Mouse (Mus musculus) cerebellum, postnatal 10 days (tissue): ENCODE data around the gene Spata46.

Experiments used
- DNase-seq, 2 experiments: peaks; one replicate each; pipeline ENCODE4 v3.0.0; 2021; ENCODE audit warnings: mixed read lengths in 2 of 2

The Spata46 gene

DNA sequence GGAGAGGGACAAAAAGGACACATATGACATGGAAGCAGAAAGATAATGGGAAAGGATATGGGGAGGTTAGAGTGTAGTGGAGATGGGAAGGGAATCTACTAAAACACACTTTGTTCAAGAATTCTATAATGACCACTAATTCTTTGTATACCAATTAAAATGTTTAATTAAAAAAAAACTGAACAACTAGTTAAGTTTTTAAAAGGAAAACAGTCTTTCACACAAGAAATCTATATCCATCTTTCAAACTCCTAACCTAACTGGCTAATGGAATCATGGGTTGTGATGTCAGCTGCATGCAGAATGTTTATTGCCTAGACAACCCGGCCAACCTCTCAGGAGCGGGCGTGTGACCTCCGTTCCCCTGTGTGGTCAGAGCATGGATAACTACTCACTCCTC is at the start of gene Spata46:
Gene Spata46, plus strand, starts transcription at position 301 of the 400 bp plus-strand sequence.
- DNase-seq = no peak

DNA sequence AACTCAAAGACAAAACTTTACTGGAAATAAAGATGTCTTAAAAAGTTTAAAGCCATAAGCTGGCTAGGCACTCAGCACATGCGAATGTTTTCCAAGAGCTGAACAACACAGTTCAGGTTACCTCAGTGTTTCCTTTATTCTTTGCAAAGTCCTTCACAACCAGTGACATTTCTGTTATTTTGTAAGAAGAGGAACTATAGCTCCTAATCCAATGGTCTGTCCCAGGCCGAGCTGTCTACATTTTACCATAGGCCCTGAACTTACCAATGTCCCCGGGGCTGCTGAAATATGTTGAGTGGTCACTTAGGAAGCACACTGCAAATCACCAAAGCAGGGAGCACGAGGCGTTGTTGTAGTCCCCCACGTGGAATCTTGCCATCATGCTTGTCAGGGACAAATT is 38.3 kb upstream of the Spata46 start:
- no peak for DNase-seq

- no peak for DNase-seq
Observed at GRCm38 (mm10) chr1:170270696-170271095, 37.9 kb upstream of the Spata46 start.

DNA sequence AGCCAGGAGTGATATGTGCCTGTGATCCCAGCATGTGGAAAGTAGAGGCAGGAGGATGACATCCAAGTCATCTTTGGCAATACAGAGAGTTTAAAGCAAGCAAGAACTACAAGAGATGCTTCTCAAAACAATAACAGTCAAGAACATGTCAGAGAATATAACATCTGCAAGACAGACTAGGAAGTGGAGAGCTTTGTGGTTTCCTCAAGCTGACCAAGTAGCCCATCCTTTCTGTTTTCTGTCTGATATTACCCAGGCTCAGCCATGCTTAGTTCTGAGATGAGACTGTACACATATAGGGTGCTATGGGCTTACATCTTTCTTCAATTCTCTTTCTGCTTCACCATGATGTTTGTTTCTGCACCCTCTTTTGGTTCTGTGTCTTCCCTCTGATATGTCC is 35.4 kb upstream of the Spata46 start:
- no peak for DNase-seq

DNA sequence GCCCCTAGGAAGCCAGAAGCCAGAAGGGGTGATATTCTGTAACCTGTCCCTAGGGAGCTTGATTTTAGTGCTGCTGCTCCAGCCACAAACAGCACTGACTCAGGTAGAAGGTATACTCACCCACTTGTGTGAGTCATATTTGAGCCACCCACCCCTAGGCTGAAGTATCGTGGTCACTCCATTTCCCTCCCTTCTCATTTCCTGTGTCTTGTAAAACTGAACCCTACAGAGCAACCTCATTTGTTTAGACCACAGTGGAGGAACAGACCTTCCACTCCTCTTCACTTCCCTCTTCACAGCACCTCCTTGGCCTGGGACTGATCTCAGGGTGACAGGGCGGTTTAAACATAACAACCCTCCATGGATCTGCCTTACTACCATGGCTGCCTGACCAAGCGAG is 31.6 kb upstream of the Spata46 start, which contains the start of gene Sh2d1b1:
Gene Sh2d1b1, plus strand, starts transcription at position 305 of the 400 bp plus-strand sequence.
- DNase-seq = no peak

GRCm38 (mm10) chr1:170282415-170283129 is 26.0 kb upstream of the Spata46 start:
- DNase-seq = no peak

DNA sequence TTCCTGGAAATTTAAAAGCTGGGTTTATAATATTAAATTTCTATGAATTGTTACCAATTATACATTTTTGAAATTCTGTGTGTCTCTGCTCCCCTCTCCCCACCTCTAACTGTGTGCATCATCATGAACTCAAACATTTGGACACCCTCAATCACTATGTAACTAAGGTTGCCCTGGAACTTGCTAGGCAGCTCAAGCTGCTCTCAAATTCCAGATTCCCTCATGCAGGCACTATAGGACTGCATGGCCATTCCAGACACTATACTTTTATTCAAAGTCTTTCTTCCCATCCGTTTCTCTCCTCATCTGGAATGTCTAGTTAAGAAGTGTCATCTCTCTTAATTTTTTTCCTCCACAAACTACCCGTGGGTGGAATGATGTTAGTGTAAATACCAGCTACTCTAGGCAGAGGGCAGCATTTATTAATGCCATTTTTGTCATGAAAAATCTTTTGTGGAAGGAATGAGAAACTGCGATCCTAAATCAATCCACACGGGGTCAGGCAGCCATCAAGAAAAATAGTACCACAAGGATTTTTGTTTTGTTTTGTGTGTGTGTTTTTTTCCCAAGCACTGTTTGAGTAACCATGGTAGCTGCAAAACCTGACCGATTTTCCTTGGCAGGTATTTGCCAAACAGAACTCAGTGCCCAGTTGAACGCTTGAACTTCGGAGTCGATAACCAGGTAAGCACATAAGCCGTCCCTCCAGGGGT is 16.2 kb upstream of the Spata46 start:
- DNase-seq = peak; percentile 76 to 83

GRCm38 (mm10) chr1:170293257-170293656 is 15.3 kb upstream of the Spata46 start:
- DNase-seq = peak in 1 of 2 experiments; percentile 12

DNA sequence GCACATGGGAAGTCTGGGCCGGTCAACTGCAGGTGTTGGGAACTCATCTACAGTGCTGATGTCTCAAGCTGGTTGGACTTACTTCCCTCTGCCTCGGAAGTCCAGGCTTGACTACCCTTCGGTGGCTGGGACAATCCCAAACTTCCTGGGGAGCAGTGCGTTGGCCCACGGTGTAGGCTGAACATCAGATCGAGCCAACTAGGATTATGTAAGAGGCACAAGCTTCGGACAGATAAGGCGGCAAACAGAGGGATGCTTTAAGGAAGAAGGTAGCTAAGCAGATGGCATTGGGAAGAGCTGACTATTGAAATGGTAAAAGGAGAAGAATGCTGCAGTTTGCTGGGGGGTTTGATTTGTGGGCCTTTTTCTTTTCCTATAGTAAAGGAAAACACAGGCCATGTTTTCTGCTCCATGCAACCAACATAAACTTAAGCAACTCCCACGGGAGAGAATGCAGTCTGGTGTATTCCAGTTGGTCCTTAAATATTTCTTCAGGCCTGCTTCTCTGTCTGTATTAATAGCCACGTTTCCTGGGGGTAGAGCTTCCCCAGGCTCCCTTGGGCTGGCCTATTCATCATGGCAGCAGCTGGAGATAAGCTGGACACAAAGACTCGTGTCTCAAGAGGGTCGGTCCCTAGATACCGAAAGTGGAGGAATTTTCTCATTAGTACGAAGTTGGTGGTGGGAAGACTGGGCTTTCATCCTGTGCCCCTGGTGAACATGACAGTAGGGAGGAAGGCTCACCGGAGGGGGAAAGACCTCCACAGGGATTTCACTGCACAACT is 13.6 kb upstream of the Spata46 start:
- DNase-seq = no peak

DNA sequence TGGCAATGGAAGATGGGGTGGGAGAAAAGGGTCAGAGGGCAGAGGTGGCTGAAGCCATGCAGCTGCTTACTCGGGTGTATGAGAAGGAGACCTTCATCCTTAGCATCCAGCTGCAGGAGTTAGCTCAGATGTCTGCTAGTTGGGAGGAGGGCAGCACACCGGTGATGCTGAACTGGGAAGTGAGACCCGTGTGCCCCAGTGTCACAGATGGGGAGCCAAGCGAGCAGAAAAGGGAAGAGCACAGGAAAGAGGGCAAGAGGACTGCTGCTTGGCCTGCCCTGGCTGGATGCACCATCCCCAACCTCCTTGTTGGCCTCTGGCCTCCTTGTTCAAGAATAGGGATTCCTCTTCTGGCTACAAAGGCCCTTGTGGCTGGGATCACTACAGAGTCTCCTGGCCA is 9.1 kb upstream of the Spata46 start:
- no peak for DNase-seq

DNA sequence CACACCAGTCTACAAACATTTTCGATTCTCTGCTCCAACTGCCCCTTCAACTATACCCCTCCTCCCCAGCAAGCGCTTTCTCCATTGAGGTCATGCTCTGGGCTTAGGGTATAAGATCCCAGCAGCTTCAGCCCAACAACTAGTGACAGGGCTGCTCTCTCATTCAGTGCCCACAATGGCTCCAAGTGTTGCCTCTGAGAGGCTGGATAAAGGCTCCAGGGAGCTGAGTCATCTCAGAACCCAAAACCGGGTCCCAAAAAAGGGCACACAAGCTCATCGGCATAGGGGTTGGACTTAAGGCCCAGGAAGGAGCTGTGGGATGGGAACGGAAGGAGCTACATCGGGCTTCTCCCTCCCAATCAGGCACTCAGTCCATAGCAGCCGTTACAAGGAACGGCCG is 6.9 kb upstream of the Spata46 start:
- DNase-seq = no peak

GRCm38 (mm10) chr1:170302456-170302855 is 6.1 kb upstream of the Spata46 start:
- DNase-seq = no peak

GRCm38 (mm10) chr1:170303103-170303502 is 5.5 kb upstream of the Spata46 start:
- no peak for DNase-seq

GRCm38 (mm10) chr1:170305002-170305401 is 3.6 kb upstream of the Spata46 start:
- DNase-seq = no peak

GRCm38 (mm10) chr1:170306232-170306631 is 2.4 kb upstream of the Spata46 start, which contains the start of gene Gm7694:
TSS of gene Gm7694 (minus strand) at chr1:170306332.
- DNase-seq = no peak

DNA sequence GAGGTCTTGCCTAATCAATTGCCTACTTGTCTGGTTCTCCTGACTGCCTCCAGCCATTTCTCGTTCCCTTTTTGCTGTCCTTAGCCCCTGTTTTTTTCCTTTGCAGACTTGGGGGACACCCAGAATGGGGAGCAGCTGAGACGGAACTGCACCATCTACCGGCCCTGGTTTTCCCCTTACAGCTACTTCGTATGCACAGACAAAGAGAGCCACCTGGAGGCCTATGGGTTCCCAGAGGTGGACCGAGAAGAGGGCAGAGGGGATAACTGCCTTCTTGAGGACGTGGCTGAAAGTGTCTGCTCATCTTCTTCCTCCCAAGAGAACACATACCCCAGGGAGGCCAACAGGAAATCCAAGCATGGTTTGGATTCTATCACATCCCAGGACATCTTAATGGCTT is 2.8 kb downstream of the Spata46 start:
- no peak for DNase-seq

GRCm38 (mm10) chr1:170322046-170322445 is 13.4 kb downstream of the Spata46 start:
- no peak for DNase-seq

DNA sequence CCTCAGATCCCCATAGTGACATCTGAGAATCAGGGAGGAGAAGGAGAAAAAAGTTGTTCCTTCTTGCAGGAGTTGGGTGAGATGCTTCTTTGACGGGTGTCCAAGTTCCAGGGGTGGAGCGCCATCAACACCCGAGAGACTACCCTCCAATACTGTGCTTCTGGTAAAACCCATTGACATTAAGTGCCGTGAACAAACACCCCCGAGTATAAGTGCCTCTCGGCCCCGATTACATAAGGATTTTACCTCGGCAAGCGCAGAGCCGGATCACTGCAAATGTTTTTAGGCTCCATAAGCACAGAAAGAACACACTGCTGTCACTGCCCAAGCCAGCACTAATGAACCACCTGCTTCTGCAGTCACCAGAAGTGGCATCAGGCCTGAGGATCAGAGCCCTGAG is 14.4 kb downstream of the Spata46 start:
- DNase-seq = no peak

DNA sequence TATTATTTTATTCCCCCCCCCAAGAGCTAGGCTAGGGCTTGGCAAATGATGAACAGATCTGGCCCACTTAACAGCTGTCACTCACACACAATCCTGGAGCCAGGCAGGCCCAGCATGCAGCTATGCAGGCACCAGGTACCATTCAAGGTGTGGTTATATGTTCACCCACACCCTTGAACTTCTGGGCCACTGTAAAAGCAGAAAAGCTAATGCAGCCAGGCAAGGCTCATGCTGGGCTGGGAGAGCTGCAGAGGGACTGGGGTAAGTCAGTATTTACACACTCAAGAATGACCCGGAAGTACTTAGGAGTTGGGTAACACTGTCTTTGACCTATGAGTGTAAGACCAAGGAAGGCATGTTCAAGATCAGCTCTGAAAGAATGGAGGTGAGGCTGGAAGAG is 15.7 kb downstream of the Spata46 start:
- no peak for DNase-seq

- no peak for DNase-seq
Observed at GRCm38 (mm10) chr1:170325277-170325676, 16.7 kb downstream of the Spata46 start.

DNA sequence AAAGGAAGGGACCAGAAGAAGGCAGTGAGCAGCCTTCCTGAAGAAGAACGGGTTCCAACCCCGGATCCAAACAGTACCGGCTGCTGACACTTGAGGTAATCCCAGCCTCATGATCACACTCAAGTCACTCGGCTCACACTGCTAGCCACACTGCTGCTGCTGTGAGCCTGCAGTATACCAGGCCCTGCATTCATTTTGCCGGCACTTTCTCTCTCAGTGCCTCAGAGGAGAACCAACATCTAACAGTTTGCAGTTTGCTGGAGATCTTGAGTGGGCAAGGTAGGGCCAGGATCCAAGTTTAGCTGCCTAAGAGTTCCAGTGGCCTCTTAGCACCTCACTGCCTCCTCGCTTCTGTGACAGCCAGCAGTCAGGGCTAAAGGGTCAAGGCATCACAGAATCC is 23.3 kb downstream of the Spata46 start:
- DNase-seq = no peak

- no peak for DNase-seq
Observed at GRCm38 (mm10) chr1:170332775-170333174, 24.2 kb downstream of the Spata46 start.

- no peak for DNase-seq
Observed at GRCm38 (mm10) chr1:170339943-170340342, 31.3 kb downstream of the Spata46 start.
